Mouse (Mus musculus): ENCODE results near the gene Gmcl1.

Gmcl1 gene

DNA sequence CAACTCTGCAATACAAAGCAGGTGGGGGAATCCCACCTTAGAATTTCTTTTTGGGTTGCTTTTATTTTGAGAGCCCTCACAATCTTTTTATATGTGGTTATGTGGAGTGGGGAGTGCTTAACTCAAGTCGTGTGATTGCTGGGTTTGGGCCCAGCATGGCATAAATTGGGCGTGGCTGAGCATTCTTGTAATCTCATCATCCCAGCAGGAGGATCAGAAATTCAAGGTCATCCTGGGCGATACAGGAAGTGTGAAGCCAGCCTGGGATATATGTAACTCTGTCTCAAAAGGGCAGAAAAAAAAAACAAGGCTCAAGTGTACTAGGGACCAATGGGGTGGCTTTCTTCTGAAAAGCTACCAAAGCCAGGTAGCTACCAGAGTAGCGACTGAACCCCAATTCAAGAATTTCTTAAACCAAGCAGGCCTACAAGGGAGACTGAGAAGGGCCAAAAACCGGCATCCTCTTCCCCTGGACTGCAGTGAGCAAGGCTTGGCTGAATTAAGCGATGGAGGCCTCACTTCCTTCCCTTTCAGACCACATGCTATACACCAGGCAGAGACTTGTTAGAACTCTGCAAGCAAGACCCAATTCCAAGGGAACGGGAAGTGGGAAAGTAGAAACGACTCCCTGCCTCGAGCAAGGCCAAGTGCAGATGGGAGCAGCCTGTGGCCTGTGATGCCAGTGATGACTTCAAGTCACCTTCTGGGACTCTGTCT is 72.9 kb downstream of the Gmcl1 start:
- no peak for DNase-seq (ENCODE audit: low read depth, low spot score)

DNA sequence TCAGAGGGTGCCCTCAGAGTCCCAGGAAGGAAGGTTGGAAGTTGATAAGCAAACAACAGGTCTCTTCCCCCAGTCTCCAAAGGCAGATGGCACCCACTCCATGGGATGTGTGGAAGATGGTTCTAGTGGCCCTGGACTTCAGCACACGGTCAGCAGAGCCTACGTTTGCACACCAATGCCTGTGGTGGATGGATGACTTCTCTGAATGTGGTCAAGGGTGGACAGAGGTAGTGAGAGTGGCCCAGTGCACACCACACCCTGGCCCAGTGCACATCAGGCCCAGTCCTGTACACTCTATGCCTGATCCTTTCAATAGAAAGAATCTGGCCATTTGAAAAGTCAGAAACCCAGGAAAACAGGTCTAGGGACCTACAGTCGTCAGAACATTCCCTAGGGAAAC is 74.7 kb downstream of the Gmcl1 start:
- DNase-seq (ENCODE audit: low read depth, low spot score), result no peak

DNA sequence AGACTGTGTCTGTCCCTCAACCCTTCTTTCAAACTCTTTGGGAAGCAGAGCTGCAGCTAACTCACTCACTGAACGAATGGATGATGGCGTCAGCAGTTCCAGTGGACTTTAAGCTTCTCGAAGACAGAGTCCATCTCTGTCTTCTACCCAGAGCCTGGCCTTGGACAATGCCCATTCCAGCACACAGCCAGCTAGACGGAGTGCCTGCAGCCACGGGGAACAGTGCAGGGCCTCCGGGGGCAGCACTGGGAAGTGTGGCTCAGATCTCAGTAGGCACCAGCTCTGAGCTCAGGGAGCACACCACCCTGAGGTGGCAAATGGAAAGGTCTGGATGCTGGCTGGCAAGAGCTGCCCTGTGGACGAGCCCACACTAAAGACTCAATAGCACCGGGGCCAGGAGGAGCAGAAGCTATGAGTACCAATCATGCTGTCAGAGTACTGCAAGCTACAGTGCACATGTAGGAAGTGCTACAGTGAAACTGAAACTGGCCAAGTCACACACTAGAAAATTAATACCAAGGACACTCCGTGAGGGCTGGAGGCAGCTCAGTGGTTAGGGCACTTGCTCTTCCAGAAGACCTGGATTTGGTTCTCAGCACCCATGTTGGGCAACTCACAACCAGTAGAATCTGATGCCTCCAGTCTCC is 78.8 kb downstream of the Gmcl1 start:
- DNase-seq (ENCODE audit: low read depth, low spot score), result no peak

DNA sequence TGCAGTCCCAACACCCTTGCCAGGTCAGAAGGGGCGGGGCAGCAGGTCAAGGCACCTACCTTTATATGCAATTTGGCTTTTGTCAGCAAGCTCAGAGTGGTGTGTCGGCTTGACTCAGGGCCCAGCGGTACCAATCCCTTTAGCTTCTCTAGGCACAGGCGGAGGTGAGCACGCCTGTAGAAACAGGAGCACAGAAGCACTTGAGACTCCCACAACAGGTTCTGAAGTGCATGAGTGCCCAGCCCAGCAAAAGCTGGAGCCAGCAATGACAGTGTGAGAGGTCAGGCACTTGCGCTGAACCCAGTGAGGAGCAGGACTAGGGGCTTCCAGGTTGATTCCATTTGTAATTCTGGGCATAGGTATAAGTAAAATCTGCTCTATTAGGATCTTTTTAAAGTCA is 80.2 kb downstream of the Gmcl1 start:
- no peak for DNase-seq (ENCODE audit: low read depth, low spot score)

DNA sequence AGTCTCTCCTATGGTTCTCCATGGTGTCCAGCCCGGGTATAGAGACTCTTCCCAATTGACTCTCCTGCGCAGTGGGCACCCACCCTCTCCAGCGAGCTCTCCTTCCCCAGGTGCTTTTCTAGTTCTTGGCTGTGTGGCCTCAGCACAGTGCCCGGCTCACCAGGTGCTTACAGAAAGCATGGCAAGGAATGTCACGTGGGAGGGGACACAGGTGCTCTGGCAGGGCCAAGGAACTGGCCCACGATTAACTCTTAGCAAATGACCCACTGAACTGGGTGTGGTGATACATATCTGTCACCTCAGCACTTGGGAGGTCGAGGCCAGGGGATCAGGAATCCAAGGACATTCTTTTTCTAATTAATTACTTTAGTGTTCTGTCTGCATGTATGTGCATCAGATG is 87.0 kb downstream of the Gmcl1 start:
- no peak for DNase-seq (ENCODE audit: low read depth, low spot score)

DNA sequence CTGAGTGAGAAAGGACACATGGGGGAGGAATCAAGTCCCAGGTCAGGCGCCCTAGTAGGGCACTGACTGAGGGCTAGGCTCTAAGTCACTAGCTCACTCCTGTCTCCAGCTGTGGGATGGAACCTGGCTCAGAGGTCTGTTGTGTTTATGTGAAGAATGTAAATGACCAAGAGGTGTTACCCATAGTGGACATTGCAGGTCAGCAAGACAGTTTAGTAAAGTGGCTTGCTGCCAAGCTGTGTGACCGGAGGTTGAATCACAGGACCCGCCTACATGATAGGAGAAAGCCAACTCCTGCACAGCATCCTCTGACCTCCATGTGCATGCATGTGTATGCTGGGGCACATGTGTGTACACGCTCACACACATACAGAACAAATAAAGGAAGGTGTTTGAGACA is 87.6 kb downstream of the Gmcl1 start:
- no peak for DNase-seq (ENCODE audit: low read depth, low spot score)

DNA sequence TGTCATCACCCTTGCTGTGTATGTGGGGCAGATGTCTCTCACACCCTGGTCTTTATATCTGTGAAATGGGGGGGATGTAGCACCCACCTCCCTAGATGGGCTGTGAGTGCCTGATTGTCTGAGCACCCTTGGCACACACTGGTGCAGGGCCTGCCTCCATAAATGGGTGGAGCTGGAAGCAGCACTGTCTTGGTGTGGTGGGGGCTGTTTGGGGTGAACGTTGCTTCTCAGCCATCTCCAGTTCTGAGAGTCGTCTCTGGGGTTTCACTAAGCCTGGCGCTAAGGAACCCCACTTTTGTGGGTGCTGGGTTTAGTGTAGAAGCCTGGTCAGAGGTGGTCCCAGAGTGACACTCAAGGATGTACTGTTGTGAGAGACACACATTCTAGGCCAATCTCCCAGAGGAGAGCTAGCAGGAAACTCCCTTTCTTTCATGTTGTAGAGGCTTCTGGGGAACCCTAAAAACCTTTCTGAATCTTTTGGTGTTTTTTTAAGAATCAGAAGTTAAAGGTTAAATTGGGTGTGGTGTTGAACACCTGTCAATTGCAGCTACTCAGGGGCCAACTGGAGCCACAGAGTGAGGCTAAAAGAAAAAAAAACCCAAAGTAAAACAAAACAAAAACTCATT is 88.3 kb downstream of the Gmcl1 start:
- no peak for DNase-seq (ENCODE audit: low read depth, low spot score)
